Mouse (Mus musculus): ENCODE results near the gene C130026I21Rik. TPM values are rescaled to one million over a fixed set of nuclear protein-coding genes. Genes with fewer than 3 reads are reported as not detected.
A peak's percentile ranks its signal among the peaks of the same experiment; 100 is the strongest.
"Not testable (repeated sequence)": the region's sequence is repeated elsewhere in the genome, so short reads cannot be mapped to it uniquely, and the experiment has no call there.

Gene C130026I21Rik
- polyA plus RNA-seq, 1 experiment from 2014 or later = 0.22 TPM

DNA sequence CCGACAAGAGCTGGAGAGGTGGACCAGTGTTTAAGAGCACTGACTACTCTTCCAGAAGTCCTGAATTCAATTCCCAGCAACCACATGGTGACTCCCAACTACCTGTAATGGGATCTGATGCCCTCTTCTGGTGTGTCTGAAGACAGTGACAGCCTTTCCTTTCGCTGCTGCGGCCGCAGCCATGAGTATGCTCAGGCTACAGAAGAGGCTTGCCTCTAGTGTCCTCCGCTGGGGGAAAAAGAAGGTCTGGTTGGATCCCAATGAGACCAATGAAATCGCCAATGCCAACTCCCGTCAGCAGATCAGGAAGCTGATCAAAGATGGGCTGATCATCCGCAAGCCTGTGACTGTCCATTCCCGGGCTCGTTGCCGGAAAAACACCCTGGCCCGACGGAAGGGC is 258.4 kb downstream of the C130026I21Rik start:
- H3K27me3 ChIP-seq; ATAC-seq; CTCF ChIA-PET; DNase-seq (ENCODE audit: low read depth, low spot score); POLR2A ChIA-PET; in situ Hi-C loops (cut with MboI; ENCODE audit: low pct_unique_long_range_greater_than_20kb): not testable (repeated sequence)

DNA sequence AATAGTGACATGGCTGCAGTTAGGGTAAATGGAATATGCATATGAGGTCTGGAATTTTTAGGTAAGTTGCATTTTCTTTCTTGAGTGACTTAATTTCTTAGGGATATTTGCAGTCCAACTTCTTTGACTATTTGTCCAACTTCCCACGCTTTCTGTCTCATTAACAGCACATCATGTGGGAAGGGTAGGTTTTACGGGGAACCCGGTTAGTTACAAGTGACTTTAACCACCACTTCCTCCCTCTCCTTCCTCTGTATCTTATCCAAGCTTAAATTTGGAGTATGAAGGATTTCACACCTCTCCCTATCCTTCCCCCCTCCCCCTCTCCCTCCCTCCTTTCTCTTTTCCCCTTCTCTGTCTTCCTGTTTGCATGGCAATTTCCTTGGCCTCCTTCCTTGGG is 259.4 kb downstream of the C130026I21Rik start:
- H3K27me3 ChIP-seq; ATAC-seq; DNase-seq (ENCODE audit: low read depth, low spot score); POLR2A ChIA-PET; CTCF ChIA-PET; in situ Hi-C loops (cut with MboI; ENCODE audit: low pct_unique_long_range_greater_than_20kb): not testable (repeated sequence)

DNA sequence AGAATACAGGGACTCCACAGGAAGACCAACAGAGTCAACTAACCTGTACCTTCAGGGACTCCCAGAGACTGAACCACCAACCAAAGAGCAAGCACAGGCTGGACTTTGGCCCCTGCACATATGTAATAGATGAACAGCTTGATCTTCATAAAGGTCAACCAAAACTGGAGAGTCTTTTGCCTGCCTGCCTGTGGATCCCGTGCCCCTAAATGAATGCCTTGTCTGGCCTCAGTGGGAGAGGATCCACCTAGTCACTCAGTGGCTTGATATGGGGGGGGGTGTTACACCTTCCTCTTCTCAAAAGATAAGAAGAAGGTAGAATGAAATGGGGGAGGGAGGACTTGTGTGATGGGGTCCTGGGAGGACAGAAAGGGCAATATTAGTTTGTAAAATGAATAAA is 262.6 kb downstream of the C130026I21Rik start:
- POLR2A ChIA-PET; in situ Hi-C loops (cut with MboI; ENCODE audit: low pct_unique_long_range_greater_than_20kb); CTCF ChIA-PET: not testable (repeated sequence)

DNA sequence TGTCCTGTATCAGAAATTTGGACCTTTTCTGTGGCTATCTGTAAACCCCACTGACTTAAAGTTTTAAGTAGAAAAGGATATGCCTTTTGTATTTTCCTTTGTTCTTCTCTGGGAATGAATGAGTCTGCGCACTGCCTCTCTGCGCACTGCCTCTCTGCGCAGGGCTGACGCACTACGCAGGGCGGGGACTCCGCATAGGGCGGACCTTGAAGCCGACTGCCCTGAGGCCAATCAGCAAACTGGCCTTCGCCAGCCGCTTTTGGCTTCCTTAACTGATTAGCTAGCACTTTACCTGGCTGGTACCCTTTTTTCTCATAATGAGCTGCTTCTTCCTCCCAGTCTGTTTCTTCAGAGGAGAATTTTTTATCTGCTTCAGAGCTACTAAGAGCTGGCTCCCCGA is 271.1 kb downstream of the C130026I21Rik start:
- ATAC-seq; CTCF ChIA-PET; POLR2A ChIA-PET; H3K27me3 ChIP-seq; DNase-seq (ENCODE audit: low read depth, low spot score); in situ Hi-C loops (cut with MboI; ENCODE audit: low pct_unique_long_range_greater_than_20kb): not testable (repeated sequence)

More for the DNA sequence above, 262.6 kb downstream of the C130026I21Rik start:
- DNase-seq (ENCODE audit: low read depth, low spot score); ATAC-seq; H3K27me3 ChIP-seq: not testable (repeated sequence)

DNA sequence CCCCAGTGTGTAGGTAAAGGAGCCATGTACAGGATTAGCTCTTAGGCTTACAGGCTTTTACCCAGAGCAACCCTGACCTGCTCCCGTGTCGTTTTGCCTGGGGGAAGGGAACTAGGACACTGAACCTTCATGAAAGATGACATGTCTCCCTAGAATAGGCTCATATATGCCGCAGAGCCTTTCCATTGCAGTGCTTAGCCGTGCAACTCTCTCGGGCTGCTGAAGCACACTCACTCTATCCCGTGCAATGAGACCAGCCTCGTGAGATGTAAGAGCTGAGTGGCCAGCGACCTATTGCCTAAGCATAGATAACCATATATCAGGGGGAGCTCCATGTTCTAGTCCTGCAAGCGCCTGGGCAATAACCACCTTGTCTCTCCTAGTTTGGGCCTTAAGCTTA is 274.1 kb downstream of the C130026I21Rik start:
- ATAC-seq; H3K27me3 ChIP-seq; DNase-seq (ENCODE audit: low read depth, low spot score); POLR2A ChIA-PET; in situ Hi-C loops (cut with MboI; ENCODE audit: low pct_unique_long_range_greater_than_20kb); CTCF ChIA-PET: not testable (repeated sequence)

GRCm38 (mm10) chr1:84994461-84994860 is 275.9 kb downstream of the C130026I21Rik start:
- H3K27me3 ChIP-seq; DNase-seq (ENCODE audit: low read depth, low spot score); in situ Hi-C loops (cut with MboI; ENCODE audit: low pct_unique_long_range_greater_than_20kb); ATAC-seq; CTCF ChIA-PET; POLR2A ChIA-PET: not testable (repeated sequence)

DNA sequence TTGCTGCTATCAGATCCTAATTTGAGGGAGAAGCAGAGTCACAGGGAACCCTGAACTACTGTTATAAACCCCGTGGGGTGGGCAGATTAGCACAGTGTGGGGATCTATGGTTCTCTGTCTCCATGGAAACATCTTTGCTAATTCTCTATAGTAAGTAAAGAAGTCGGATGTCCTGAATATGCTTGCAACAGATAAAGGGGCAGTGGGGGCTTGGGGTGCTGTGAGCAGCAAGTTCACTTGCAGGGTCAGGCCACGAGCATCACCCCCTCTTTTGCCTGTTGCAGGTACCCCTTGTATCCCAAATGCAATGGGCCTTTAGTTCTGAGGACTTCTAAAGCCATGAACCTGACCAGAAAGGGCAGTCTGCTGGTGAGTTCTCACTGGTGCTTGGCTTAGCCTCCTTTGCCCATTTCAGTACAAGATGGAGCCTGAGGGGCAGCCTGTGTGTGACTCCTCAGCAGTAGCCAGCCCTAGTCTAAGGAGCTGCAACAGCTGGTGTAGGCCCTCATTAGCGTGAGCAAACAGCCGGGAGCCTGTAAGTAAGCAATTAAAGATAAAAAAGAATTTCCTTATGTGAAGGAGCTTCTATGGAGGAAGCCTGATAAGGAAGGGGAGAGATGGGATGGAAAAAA is 276.6 kb downstream of the C130026I21Rik start:
- H3K27me3 ChIP-seq; DNase-seq (ENCODE audit: low read depth, low spot score); in situ Hi-C loops (cut with MboI; ENCODE audit: low pct_unique_long_range_greater_than_20kb); POLR2A ChIA-PET; CTCF ChIA-PET; ATAC-seq: not testable (repeated sequence)

DNA sequence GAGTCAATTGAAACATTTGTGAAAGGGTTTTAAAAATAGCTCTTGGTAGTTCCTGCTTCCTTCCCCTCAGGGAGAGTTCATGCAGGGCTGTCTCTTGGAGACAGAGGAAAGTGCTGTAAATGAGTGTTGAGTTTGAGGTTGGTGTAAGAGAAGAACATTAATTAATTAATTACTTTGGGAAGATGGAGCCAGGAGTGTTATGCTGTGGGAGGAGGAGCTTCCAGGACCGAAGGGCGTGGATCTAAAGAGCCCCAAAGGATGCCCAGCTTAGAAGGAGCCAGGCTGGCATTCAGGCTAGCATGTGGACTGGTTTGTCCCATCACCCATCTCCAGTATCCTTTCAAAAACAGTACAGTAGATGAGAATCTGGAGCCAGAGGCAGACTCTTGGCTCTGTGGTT is 277.1 kb downstream of the C130026I21Rik start:
- DNase-seq (ENCODE audit: low read depth, low spot score); POLR2A ChIA-PET; in situ Hi-C loops (cut with MboI; ENCODE audit: low pct_unique_long_range_greater_than_20kb); CTCF ChIA-PET; H3K27me3 ChIP-seq: not testable (repeated sequence)
- peak; percentile 12 for ATAC-seq

DNA sequence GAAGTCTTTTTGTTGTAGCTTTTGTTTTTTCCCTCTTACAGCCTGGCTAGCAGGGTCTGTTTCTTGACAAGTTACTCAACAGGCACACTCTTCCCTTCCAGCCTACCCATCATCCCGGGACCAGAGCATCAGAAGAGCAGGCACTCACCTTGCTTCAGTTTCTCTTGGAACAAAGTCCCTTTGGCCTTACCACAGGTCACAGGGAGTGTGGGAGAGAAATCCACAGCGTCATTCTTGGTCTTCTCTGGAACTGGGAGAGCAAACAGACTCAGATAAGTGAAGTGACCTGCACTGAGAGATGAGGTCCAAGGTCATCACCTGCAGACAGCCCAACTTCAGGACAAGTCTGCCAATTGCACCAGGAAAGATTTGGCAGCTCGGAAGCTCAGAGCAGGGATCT is 277.5 kb downstream of the C130026I21Rik start:
- POLR2A ChIA-PET; CTCF ChIA-PET; H3K27me3 ChIP-seq; in situ Hi-C loops (cut with MboI; ENCODE audit: low pct_unique_long_range_greater_than_20kb); DNase-seq (ENCODE audit: low read depth, low spot score): not testable (repeated sequence)
- peak; percentile 31 for ATAC-seq

DNA sequence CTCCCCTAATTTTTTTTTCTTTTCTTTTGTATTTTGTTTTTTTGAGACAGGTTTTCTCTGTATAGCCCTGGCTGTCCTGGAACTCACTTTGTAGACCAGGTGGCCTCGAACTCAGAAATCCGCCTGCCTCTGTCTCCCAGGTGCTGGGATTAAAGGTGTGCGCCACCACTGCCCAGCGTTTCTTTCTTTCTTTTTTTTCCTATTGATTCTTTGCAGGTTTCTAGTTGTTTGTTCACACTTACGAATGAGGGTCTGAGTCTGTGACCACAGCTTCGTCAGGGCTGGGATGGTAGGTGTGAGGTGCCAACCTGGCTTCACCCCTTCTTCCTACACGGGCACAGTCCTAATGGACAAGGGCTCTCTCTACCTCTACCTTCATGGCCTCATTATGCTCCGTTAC is 281.3 kb downstream of the C130026I21Rik start:
- in situ Hi-C loops (cut with MboI; ENCODE audit: low pct_unique_long_range_greater_than_20kb); H3K27me3 ChIP-seq; POLR2A ChIA-PET; CTCF ChIA-PET; ATAC-seq; DNase-seq (ENCODE audit: low read depth, low spot score): not testable (repeated sequence)

GRCm38 (mm10) chr1:84987729-84988128 is 282.6 kb downstream of the C130026I21Rik start:
- POLR2A ChIA-PET; in situ Hi-C loops (cut with MboI; ENCODE audit: low pct_unique_long_range_greater_than_20kb); DNase-seq (ENCODE audit: low read depth, low spot score); ATAC-seq; H3K27me3 ChIP-seq; CTCF ChIA-PET: not testable (repeated sequence)

GRCm38 (mm10) chr1:84961779-84962178 is 308.6 kb downstream of the C130026I21Rik start:
- DNase-seq (ENCODE audit: low read depth, low spot score); CTCF ChIA-PET; in situ Hi-C loops (cut with MboI; ENCODE audit: low pct_unique_long_range_greater_than_20kb); ATAC-seq; POLR2A ChIA-PET; H3K27me3 ChIP-seq: not testable (repeated sequence)

DNA sequence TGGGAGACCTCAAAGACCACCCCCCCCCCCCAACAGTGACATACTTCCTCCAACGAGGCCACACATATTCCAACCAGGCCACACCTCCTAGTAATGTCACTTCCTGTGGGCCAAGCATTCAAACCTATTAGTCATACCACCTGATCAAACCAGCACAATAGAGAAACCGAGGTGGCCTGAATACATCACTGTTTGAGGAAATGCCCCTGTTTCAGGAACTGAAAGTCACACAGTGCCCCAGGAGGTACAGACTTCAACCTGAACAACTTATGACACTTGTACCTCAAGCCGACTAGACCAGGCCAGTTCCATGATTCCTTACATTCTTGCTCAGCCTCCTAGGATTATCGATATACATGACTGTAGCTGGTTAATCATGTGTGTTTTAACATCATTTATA is 312.7 kb downstream of the C130026I21Rik start:
- CTCF ChIA-PET; POLR2A ChIA-PET; in situ Hi-C loops (cut with MboI; ENCODE audit: low pct_unique_long_range_greater_than_20kb); H3K27me3 ChIP-seq; DNase-seq (ENCODE audit: low read depth, low spot score); ATAC-seq: not testable (repeated sequence)

- in situ Hi-C loops (cut with MboI; ENCODE audit: low pct_unique_long_range_greater_than_20kb); POLR2A ChIA-PET; CTCF ChIA-PET; DNase-seq (ENCODE audit: low read depth, low spot score); H3K27me3 ChIP-seq; ATAC-seq: not testable (repeated sequence)
Measured at GRCm38 (mm10) chr1:84956771-84957170, 313.6 kb downstream of the C130026I21Rik start.

Data from Patski (cell line).